Mouse (Mus musculus): ENCODE results near the gene Cd8b1. TPM values are rescaled to one million over a fixed set of nuclear protein-coding genes. Genes with fewer than 3 reads are reported as not detected.

The Cd8b1 gene
- 0.66 to 1.3 TPM in 2 of 4 replicates, not detected in the others for total RNA-seq (2023)

DNA sequence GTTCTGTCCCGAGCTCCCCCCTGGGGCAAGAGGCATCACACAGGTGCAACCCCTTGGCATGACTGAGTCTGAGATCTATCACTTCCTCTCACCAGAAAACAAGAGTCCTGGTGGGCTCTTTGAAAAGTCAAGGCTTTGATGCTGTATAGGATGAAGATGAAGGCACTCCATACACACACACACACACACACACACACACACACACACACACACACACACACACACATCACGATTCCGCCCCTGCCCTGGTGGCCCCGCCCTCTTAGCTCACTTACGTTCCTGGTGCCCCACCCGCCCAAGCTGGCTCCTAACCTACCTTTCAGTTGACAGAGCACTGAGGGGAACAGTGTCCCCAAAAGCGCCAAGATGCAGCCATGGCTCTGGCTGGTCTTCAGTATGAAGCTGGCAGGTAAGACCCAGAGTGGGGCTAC is at the start of gene Cd8b1:
Gene Cd8b1 (plus strand): TSS at position 298 of the 431 bp plus-strand sequence.

DNA sequence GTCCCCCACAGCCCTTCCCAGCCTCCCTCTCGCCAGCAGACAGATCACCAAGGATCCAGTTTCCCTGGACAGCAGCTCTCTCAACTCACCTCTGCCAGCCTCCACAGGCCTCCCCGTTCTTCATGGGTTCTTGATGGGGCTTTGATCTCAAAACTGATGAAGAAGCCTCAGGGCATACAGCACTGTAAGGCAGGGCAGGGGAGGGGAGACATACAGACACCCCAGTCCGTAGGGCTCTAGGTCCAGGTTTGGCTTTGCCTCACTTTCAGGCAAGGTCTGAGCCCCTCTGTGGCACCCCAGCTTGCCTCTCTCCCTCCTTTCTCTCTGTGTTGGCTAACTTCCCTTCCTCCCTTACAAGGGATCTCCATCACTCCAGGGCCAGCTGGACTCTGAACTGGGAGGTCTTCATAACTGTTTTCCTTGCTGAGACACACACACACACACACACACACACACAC is 733 bp upstream of the Cd8b1 start, which contains the start of gene Smyd1:
Gene Smyd1 (minus strand): TSS at position 408 of the 458 bp plus-strand sequence.

GRCm38 (mm10) chr6:71373249-71373775 is 50.7 kb downstream of the Cd8b1 start, which contains the start of gene Cd8a:
TSS of gene Cd8a (plus strand) at chr6:71373427.

Other genes starting within 250 kb of the Cd8b1 start
- not detected in 4 replicates for gene Thnsl2, start 178.3 kb upstream of the Cd8b1 start, total RNA-seq (2023)
- gene Fabp1, start 123.0 kb upstream of the Cd8b1 start, total RNA-seq (2023): not detected in 4 replicates
- 29.7 to 35.5 TPM (median 33.5 TPM) in 4 replicates for gene Krcc1, start 51.1 kb upstream of the Cd8b1 start, total RNA-seq (2023)
- not detected in 4 replicates for gene Smyd1, start 555 bp upstream of the Cd8b1 start, total RNA-seq (2023)
- gene Cd8a, start 50.6 kb downstream of the Cd8b1 start, total RNA-seq (2023): 0.27 to 0.52 TPM (median 0.44 TPM) in 4 replicates
- gene Rmnd5a, start 117.8 kb downstream of the Cd8b1 start, total RNA-seq (2023): 54.0 to 60.3 TPM (median 55.5 TPM) in 4 replicates
- 29.0 to 30.6 TPM (median 30.0 TPM) in 4 replicates for gene Rnf103, start 171.1 kb downstream of the Cd8b1 start, total RNA-seq (2023)
- gene Chmp3, start 221.0 kb downstream of the Cd8b1 start, total RNA-seq (2023): 42.3 to 65.8 TPM (median 49.5 TPM) in 4 replicates

Measured in B cell, adult 62 days (primary cell).